Mouse (Mus musculus) urinary bladder, postnatal 25 days (tissue): ENCODE measurements at regions not wholly inside any gene's neighbourhood (a gene's known extent, or its start where the extent isn't known, plus 50 kb on each side); places are given as distances from the start of the nearest gene placed in this dataset.

Source experiments
- DNase-seq: peaks from one replicate; pipeline ENCODE4 v3.0.0; 2022; ENCODE audit warnings: low spot score

GRCm38 (mm10) chr9:61176856-61177255 lies 195.3 kb upstream of the Tle3 start:
- DNase-seq: no peak

- DNase-seq: no peak
Observed at GRCm38 (mm10) chr9:61186541-61187420, 185.4 kb upstream of the Tle3 start.

- DNase-seq: no peak
Observed at GRCm38 (mm10) chr9:61187713-61188399, 184.3 kb upstream of the Tle3 start.

GRCm38 (mm10) chr9:61189295-61189694 lies 182.9 kb upstream of the Tle3 start:
- DNase-seq: no peak

- no peak for DNase-seq
Observed at GRCm38 (mm10) chr9:61199077-61199753, 173.0 kb upstream of the Tle3 start.

GRCm38 (mm10) chr9:61199891-61200290 lies 172.3 kb upstream of the Tle3 start:
- DNase-seq: no peak

- no peak for DNase-seq
Observed at GRCm38 (mm10) chr9:61200295-61200955, 171.7 kb upstream of the Tle3 start.

- no peak for DNase-seq
Observed at GRCm38 (mm10) chr9:61205049-61205448, 167.1 kb upstream of the Tle3 start.

GRCm38 (mm10) chr9:61206725-61207365 lies 165.3 kb upstream of the Tle3 start:
- no peak for DNase-seq

- DNase-seq: no peak
Observed at GRCm38 (mm10) chr9:61207423-61208150, 164.6 kb upstream of the Tle3 start.

GRCm38 (mm10) chr9:61211627-61212026 lies 160.5 kb upstream of the Tle3 start:
- no peak for DNase-seq

GRCm38 (mm10) chr9:61214943-61215342 lies 157.2 kb upstream of the Tle3 start:
- no peak for DNase-seq

- DNase-seq: no peak
Observed at GRCm38 (mm10) chr9:61216012-61216770, 156.0 kb upstream of the Tle3 start.

- no peak for DNase-seq
Observed at GRCm38 (mm10) chr9:61220017-61220416, 152.1 kb upstream of the Tle3 start.

GRCm38 (mm10) chr9:61222212-61223003 lies 149.8 kb upstream of the Tle3 start:
- no peak for DNase-seq

- DNase-seq: no peak
Observed at GRCm38 (mm10) chr9:61225020-61225652, 147.0 kb upstream of the Tle3 start.

GRCm38 (mm10) chr9:61225882-61226281 lies 146.3 kb upstream of the Tle3 start:
- no peak for DNase-seq

- no peak for DNase-seq
Observed at GRCm38 (mm10) chr9:61226596-61227384, 145.4 kb upstream of the Tle3 start.
